Mouse (Mus musculus) kidney, adult 2 months (tissue): ENCODE measurements around the gene Egfl8.

ENCODE experiments used
- CTCF ChIP-seq: fragments of 200-500 bp; conservative IDR thresholded peaks from 2 replicates; pipeline ENCODE4 v1.5.1; 2011; ENCODE audit warnings: low read depth, mild to moderate bottlenecking, control low read depth, low read length, moderate library complexity, mixed read lengths; ENCODE audit not compliant: insufficient read depth, insufficient read length
- POLR2A ChIP-seq: fragments of 200-500 bp; IDR thresholded peaks from one replicate; pipeline ENCODE4 v1.6.1; 2011; ENCODE audit warnings: low read depth, low read length, control low read depth

- TF ChIP-seq CTCF, result no peak
- no peak for TF ChIP-seq POLR2A
These were observed 32.0 kb downstream of the Egfl8 start for GRCm38 (mm10) chr17:34583819-34584218.
